8 mouse cellular contexts compared by ENCODE assay signal in the genomic region with DNA sequence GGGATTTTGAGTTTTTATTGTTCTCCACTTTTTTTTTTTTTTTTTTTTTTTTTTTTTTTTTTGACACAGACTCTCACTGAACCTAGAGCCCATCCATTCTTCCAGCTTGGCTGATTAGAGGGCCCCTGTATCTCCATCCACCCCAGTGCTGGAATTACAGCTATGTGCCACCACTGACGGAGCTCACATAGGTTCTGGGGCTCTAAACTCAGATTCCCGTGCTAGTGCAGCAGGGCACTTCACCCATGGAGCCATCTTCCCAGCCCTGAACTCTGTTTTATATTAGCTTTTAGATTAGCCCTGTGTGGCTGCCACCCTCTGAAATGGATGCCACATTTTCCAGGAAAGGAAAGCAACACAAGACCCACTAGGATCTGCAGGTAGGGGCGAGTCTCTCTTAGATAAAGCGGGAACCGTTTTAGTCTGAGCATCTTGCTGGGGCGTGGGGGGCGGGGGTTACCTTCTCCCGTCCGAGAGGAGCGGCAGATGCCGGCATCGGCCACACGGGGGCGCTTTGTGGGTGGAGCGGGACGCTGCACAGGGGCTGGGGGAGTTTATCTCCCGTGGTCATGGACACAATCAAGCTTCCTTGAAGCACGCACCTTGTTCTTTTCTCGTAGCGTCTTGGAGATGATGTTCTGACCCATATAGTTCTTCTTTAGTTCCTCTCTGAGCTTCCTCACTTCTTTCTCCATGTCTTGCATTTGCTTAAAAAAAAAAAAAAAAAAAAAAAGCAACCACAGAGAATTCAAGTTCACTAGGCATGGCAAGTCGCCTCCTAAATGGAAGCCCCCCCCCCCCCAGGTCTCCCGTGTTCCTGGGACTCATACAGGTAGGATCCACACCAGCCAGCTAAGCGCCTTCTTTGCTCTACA. TPM values are rescaled to one million over a fixed set of nuclear protein-coding genes. Genes with fewer than 3 reads are reported as not detected.
A peak's percentile ranks its signal among the peaks of the same experiment; 100 is the strongest.
DNase-seq lines count a peak whose midpoint lies in the region; ATAC-seq and TF ChIP-seq lines count a peak whose summit lies in the region.

No protein-coding gene starts in this region.

- no peaks in the 10 kb centered on the region for H3K4me1 ChIP-seq in spleen, adult 2 months (ENCODE audit: control insufficient read depth, insufficient read depth, insufficient read length)
- no peaks in the 10 kb centered on the region for H3K4me1 ChIP-seq in forebrain, embryonic 14.5 days (ENCODE audit: control insufficient read depth, insufficient read depth, low read length)
- peaks cover 15% of the 10 kb centered on the region for H3K4me1 ChIP-seq in lung, embryonic 15.5 days

- peak; percentile 47 to 48 for DNase-seq in cerebellum, adult 18-20 months
- DNase-seq in cerebellum, adult 11-12 months, result no peak
- DNase-seq in spleen, adult 2 months (ENCODE audit: low read depth in 1 of 2, low spot score in 2 of 2), result peak in 1 of 2 experiments; percentile 32
- no peak for DNase-seq in spleen, adult 12 weeks (ENCODE audit: low spot score)
- peak; percentile 35 for DNase-seq in forebrain, embryonic 14.5 days (ENCODE audit: low spot score)
- DNase-seq in kidney, adult 9 months, result peak; percentile 23
- peak; percentile 68 for DNase-seq in right cerebral cortex, postnatal 4 days

- H3K4me2 ChIP-seq in forebrain, embryonic 14.5 days (ENCODE audit: low read length), result no peak overlapping the region
- peak overlapping the region; percentile 9; the same call in 1 of the 2 replicates for H3K4me2 ChIP-seq in lung, embryonic 15.5 days

- TF ChIP-seq POLR2A in spleen, adult 2 months (IDR thresholded peaks at IDR 0.05; ENCODE audit: low read depth, low read length), result no peak

- no peaks in the 10 kb centered on the region; the same call in 1 of the 2 replicates for H3K9me3 ChIP-seq in forebrain, embryonic 14.5 days (replicated peaks; ENCODE audit: control insufficient read depth, low read length)
- no peaks in the 10 kb centered on the region for H3K9me3 ChIP-seq in lung, embryonic 15.5 days

- H3K27ac ChIP-seq in spleen, adult 2 months (ENCODE audit: insufficient read depth, low read length), result no peak overlapping the region
- H3K27ac ChIP-seq in forebrain, embryonic 14.5 days (ENCODE audit: low read depth, low read length), result no peak overlapping the region
- no peak overlapping the region for H3K27ac ChIP-seq in lung, embryonic 15.5 days

- 15% methylated on average over 23 of the region's 23 CpGs for WGBS in spleen, adult 2 months
- 8% methylated on average over 23 of the region's 23 CpGs for WGBS in forebrain, embryonic 14.5 days
- 15% methylated on average over 23 of the region's 23 CpGs for WGBS in lung, embryonic 15.5 days

- TF ChIP-seq CTCF in spleen, adult 2 months (IDR thresholded peaks at IDR 0.05; ENCODE audit: extremely low read depth, insufficient read depth, insufficient read length, insufficient replicate concordance), result peak; percentile 59

- no peak overlapping the region for H3K9ac ChIP-seq in forebrain, embryonic 14.5 days (ENCODE audit: low read length)
- H3K9ac ChIP-seq in lung, embryonic 15.5 days, result no peak overlapping the region

- no peak overlapping the region for H3K4me3 ChIP-seq in spleen, adult 2 months (ENCODE audit: extremely low read depth, insufficient read depth, insufficient read length)
- no peak overlapping the region for H3K4me3 ChIP-seq in forebrain, embryonic 14.5 days (ENCODE audit: low read depth, low read length)
- H3K4me3 ChIP-seq in lung, embryonic 15.5 days, result no peak overlapping the region

- no peaks in the 10 kb centered on the region for H3K27me3 ChIP-seq in spleen, adult 2 months (ENCODE audit: control insufficient read depth, insufficient read depth, low read length)
- H3K27me3 ChIP-seq in forebrain, embryonic 14.5 days (replicated peaks; ENCODE audit: control insufficient read depth, insufficient read depth, low read length), result no peaks in the 10 kb centered on the region
- no peaks in the 10 kb centered on the region for H3K27me3 ChIP-seq in lung, embryonic 15.5 days

- H3K36me3 ChIP-seq in spleen, adult 2 months (ENCODE audit: control insufficient read depth, insufficient read depth, low read length), result no peaks in the 10 kb centered on the region
- H3K36me3 ChIP-seq in forebrain, embryonic 14.5 days (ENCODE audit: control insufficient read depth, insufficient read depth, low read length), result no peaks in the 10 kb centered on the region
- no peaks in the 10 kb centered on the region for H3K36me3 ChIP-seq in lung, embryonic 15.5 days

- ATAC-seq in forebrain, embryonic 14.5 days, result no peak; the same call in 1 of the 2 replicates
- no peak for ATAC-seq in lung, embryonic 15.5 days (ENCODE audit: borderline replicate concordance, extremely low read depth, low FRiP score, low TSS enrichment)

RNA-seq across cellular contexts. Expression of a gene that starts 51.8 kb away (rescaled TPM):
- polyA plus RNA-seq in spleen, adult 2 months (2012; rRNA removed), result 0.12 and 0.21 TPM in 2 replicates
- 1.3 and 2.2 TPM in 2 replicates for polyA plus RNA-seq in forebrain, embryonic 14.5 days (2014; fragmentation: Nextera tagmentation; extraction: Ambion mirVana)
- polyA plus RNA-seq in lung, embryonic 15.5 days (2015; fragmentation: Nextera tagmentation; extraction: Ambion mirVana), result 1.7 TPM in 2 replicates

Comparison
In these comparisons a context has a peak if more than half of its experiments do, and no peak if none do; other contexts are left out.
1. DNase-seq: peak in cerebellum, adult 18-20 months (2 of 2), forebrain, embryonic 14.5 days (single experiment), kidney, adult 9 months (single experiment) and right cerebral cortex, postnatal 4 days (single experiment); none in cerebellum, adult 11-12 months (single experiment) and spleen, adult 12 weeks (single experiment).